Mouse (Mus musculus): Measurements from ENCODE around the gene Zfp507. TPM values are rescaled to one million over a fixed set of nuclear protein-coding genes. Genes with fewer than 3 reads are reported as not detected.

Zfp507 gene
- polyA plus RNA-seq, 1 experiment from 2014 or later, result 8.7 TPM

GRCm38 (mm10) chr7:35733313-35734050, 69.3 kb downstream of the Zfp507 start:
- Histone ChIP-seq H3K4me2 (ENCODE audit: low read depth, low read length) (no peak overlapping the region), H3K9ac (ENCODE audit: low read length) (no peak overlapping the region), H3K27me3 (ENCODE audit: control insufficient read depth, insufficient read depth, low read length) (no peaks in the 10 kb centered on the region), H3K36me3 (ENCODE audit: control insufficient read depth, insufficient read depth) (no peaks in the 10 kb centered on the region), H3K4me1 (ENCODE audit: control insufficient read depth, insufficient read depth, low read length) (peaks cover 4% of the 10 kb centered on the region), H3K4me3 (ENCODE audit: low read length) (no peak overlapping the region), H3K9me3 (replicated peaks; ENCODE audit: control insufficient read depth, low read length) (peaks cover 4% of the 10 kb centered on the region; the same call in 1 of the 2 replicates), H3K27ac (ENCODE audit: low read length) (no peak overlapping the region)
- 80% methylated on average over 14 of the region's 14 CpGs for WGBS
- no peak for ATAC-seq (replicated peaks; ENCODE audit: extremely low read depth, insufficient read depth, low FRiP score)

- H3K4me3 ChIP-seq (ENCODE audit: low read length), result no peak overlapping the region
- no peak overlapping the region for H3K9ac ChIP-seq (ENCODE audit: low read length)
- H3K27ac ChIP-seq (ENCODE audit: low read length), result no peak overlapping the region
- H3K4me2 ChIP-seq (ENCODE audit: low read depth, low read length), result no peak overlapping the region
- H3K9me3 ChIP-seq (replicated peaks; ENCODE audit: control insufficient read depth, low read length), result peaks cover 3% of the 10 kb centered on the region; the same call in 1 of the 2 replicates
- 85% methylated on average over 10 of the region's 10 CpGs for WGBS
- no peak for ATAC-seq (replicated peaks; ENCODE audit: extremely low read depth, insufficient read depth, low FRiP score)
- H3K4me1 ChIP-seq (ENCODE audit: control insufficient read depth, insufficient read depth, low read length), result peaks cover 4% of the 10 kb centered on the region
- H3K36me3 ChIP-seq (ENCODE audit: control insufficient read depth, insufficient read depth), result no peaks in the 10 kb centered on the region
- H3K27me3 ChIP-seq (ENCODE audit: control insufficient read depth, insufficient read depth, low read length), result no peaks in the 10 kb centered on the region
These were observed 70.2 kb downstream of the Zfp507 start for GRCm38 (mm10) chr7:35732585-35733059.

DNA sequence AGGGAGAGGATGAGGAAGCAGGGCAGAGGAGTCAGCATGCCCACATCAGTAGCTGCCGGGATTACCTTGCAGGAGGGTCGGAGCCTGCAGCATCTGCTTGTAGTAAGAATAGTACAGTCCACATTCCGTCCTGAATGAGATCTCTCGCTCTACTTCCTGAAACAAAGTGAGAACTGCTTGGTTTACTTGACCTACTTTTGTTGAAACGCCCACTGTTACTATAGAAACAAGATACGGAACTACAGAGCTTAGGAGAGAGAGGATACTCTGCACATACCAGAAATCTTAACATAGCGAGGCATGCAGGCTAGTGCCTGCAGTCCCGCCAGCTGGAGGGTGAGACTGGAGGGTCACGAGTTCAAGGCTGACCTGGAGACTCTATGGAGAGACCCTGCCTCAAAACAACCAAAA, 73.2 kb downstream of the Zfp507 start:
- Histone ChIP-seq H3K4me1 (ENCODE audit: control insufficient read depth, insufficient read depth, low read length) (peaks cover 4% of the 10 kb centered on the region), H3K9ac (ENCODE audit: low read length) (no peak overlapping the region), H3K4me2 (ENCODE audit: low read depth, low read length) (no peak overlapping the region), H3K36me3 (ENCODE audit: control insufficient read depth, insufficient read depth) (no peaks in the 10 kb centered on the region), H3K27ac (ENCODE audit: low read length) (no peak overlapping the region), H3K4me3 (ENCODE audit: low read length) (no peak overlapping the region), H3K27me3 (ENCODE audit: control insufficient read depth, insufficient read depth, low read length) (no peaks in the 10 kb centered on the region), H3K9me3 (replicated peaks; ENCODE audit: control insufficient read depth, low read length) (no peaks in the 10 kb centered on the region)
- ATAC-seq (replicated peaks; ENCODE audit: extremely low read depth, insufficient read depth, low FRiP score), result peak; percentile 84
- 45% methylated on average over 9 of the region's 9 CpGs for WGBS

GRCm38 (mm10) chr7:35728376-35728775, 74.4 kb downstream of the Zfp507 start:
- Histone ChIP-seq H3K4me1 (ENCODE audit: control insufficient read depth, insufficient read depth, low read length) (peaks cover 4% of the 10 kb centered on the region), H3K4me3 (ENCODE audit: low read length) (no peak overlapping the region), H3K9ac (ENCODE audit: low read length) (no peak overlapping the region), H3K9me3 (replicated peaks; ENCODE audit: control insufficient read depth, low read length) (no peaks in the 10 kb centered on the region), H3K27me3 (ENCODE audit: control insufficient read depth, insufficient read depth, low read length) (no peaks in the 10 kb centered on the region), H3K4me2 (ENCODE audit: low read depth, low read length) (no peak overlapping the region), H3K27ac (ENCODE audit: low read length) (no peak overlapping the region), H3K36me3 (ENCODE audit: control insufficient read depth, insufficient read depth) (0 out of 2 replicates have a peak, but pooled peaks cover 2% of the 10 kb centered on the region)
- WGBS, result 93% methylated on average over 12 of the region's 12 CpGs
- ATAC-seq (replicated peaks; ENCODE audit: extremely low read depth, insufficient read depth, low FRiP score), result no peak

GRCm38 (mm10) chr7:35723035-35723434, 79.8 kb downstream of the Zfp507 start:
- H3K4me1 ChIP-seq (ENCODE audit: control insufficient read depth, insufficient read depth, low read length), result no peaks in the 10 kb centered on the region
- H3K36me3 ChIP-seq (ENCODE audit: control insufficient read depth, insufficient read depth), result peaks cover 11% of the 10 kb centered on the region; the same call in 1 of the 2 replicates
- 96% methylated on average over 2 of the region's 2 CpGs for WGBS
- H3K27me3 ChIP-seq (ENCODE audit: control insufficient read depth, insufficient read depth, low read length), result no peaks in the 10 kb centered on the region
- no peak for ATAC-seq (replicated peaks; ENCODE audit: extremely low read depth, insufficient read depth, low FRiP score)
- H3K4me2 ChIP-seq (ENCODE audit: low read depth, low read length), result no peak overlapping the region
- H3K4me3 ChIP-seq (ENCODE audit: low read length), result no peak overlapping the region
- no peak overlapping the region for H3K27ac ChIP-seq (ENCODE audit: low read length)
- no peak overlapping the region for H3K9ac ChIP-seq (ENCODE audit: low read length)
- H3K9me3 ChIP-seq (replicated peaks; ENCODE audit: control insufficient read depth, low read length), result no peaks in the 10 kb centered on the region

Other genes with a start within 250 kb of the Zfp507 start
- gene Nudt19, start 246.7 kb downstream of the Zfp507 start, polyA plus RNA-seq (2015; fragmentation: Nextera tagmentation; extraction: Ambion mirVana), result 138 and 142 TPM in 2 replicates
- 0.34 and 0.35 TPM in 2 replicates for gene Rgs9bp, start 217.4 kb downstream of the Zfp507 start, polyA plus RNA-seq (2015; fragmentation: Nextera tagmentation; extraction: Ambion mirVana)
- gene Ankrd27, start 216.8 kb downstream of the Zfp507 start, polyA plus RNA-seq (2015; fragmentation: Nextera tagmentation; extraction: Ambion mirVana), result 20.4 and 22.6 TPM in 2 replicates
- gene Pdcd5, start 155.5 kb downstream of the Zfp507 start, polyA plus RNA-seq (2015; fragmentation: Nextera tagmentation; extraction: Ambion mirVana), result 238 and 276 TPM in 2 replicates
- gene Dpy19l3, start 48.5 kb downstream of the Zfp507 start, polyA plus RNA-seq (2015; fragmentation: Nextera tagmentation; extraction: Ambion mirVana), result 12.3 and 13.5 TPM in 2 replicates